Mouse (Mus musculus) spleen, adult 2 months (tissue): ENCODE measurements around the gene Tns3.

Experiments
- CTCF ChIP-seq: fragments of 200-500 bp; IDR thresholded peaks from 2 replicates; pipeline ENCODE4 v1.5.1; 2011; ENCODE audit warnings: mild to moderate bottlenecking, inconsistent platforms; ENCODE audit not compliant: insufficient read depth, insufficient read length, insufficient replicate concordance; ENCODE audit errors: extremely low read depth
- POLR2A ChIP-seq: fragments of 200-500 bp; IDR thresholded peaks from 2 replicates; pipeline ENCODE4 v1.6.1; 2011; ENCODE audit warnings: low read depth, low read length, inconsistent platforms

GRCm38 (mm10) chr11:8558258-8558657 lies 106.1 kb downstream of the Tns3 start:
- no peak for TF ChIP-seq POLR2A
- TF ChIP-seq CTCF, result no peak
